Mouse (Mus musculus) liver, embryonic 14.5 days (tissue): ENCODE data around the gene Ttbk1.

Experiments
- CTCF ChIP-seq: IDR thresholded peaks from 2 replicates; pipeline ENCODE4 v1.5.1; 2016; ENCODE audit warnings: antibody characterized with exemption, low read depth, control low read depth
- EP300 ChIP-seq: IDR thresholded peaks from 2 replicates; pipeline ENCODE4 v1.6.1; 2016; ENCODE audit warnings: antibody characterized with exemption, low read depth

DNA sequence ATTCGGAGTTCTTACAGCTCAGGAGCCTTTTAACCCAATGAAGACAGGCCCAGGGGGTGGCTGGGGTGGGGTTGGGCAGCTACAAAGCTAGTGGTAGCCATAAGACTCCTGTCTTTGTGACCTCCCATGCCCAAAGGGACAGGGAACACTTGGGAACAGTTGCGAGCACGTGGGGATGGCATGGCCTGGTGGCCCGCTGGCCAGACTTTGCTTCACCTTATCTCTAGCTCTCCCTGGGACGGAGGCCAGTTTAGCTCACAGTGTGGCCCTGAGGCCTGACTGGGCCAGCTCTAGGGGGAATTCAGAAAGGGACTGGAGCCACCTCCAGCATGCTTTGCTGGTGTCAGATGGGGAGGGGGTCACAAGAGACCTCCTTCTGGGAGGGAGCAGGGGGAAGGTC is 25.2 kb downstream of the Ttbk1 start:
- TF ChIP-seq CTCF (no peak), EP300 (no peak)
